Mouse (Mus musculus) kidney, embryonic 16.5 days (tissue): Measurements from ENCODE around the gene Mdfic. TPM values are rescaled to one million over a fixed set of nuclear protein-coding genes. Genes with fewer than 3 reads are reported as not detected.
"Not testable (repeated sequence)": the region's sequence is repeated elsewhere in the genome, so short reads cannot be mapped to it uniquely, and the experiment has no call there.

Source experiments
- ATAC-seq: fragments of 200-750 bp; cut with Nextera tagmentation; 2 replicates; pipeline ENCODE4 v1.8.0; 2017; ENCODE audit warnings: moderate TSS enrichment; ENCODE audit not compliant: low FRiP score, low TSS enrichment
- H3K27ac ChIP-seq: fragments of 300-500 bp; sonication (generic); 2 replicates; pipeline ENCODE4 v1.5.1; 2014; ENCODE audit warnings: low read length
- H3K27me3 ChIP-seq: fragments of 300-500 bp; sonication (generic); 2 replicates; pipeline ENCODE4 v1.6.1; 2014; ENCODE audit warnings: low read length, control low read depth, mixed read lengths; ENCODE audit not compliant: insufficient read depth
- H3K36me3 ChIP-seq: fragments of 300-500 bp; sonication (generic); 2 replicates; pipeline ENCODE4 v1.6.1; 2014; ENCODE audit warnings: low read length, control low read depth, mixed read lengths; ENCODE audit not compliant: insufficient read depth
- H3K4me1 ChIP-seq: fragments of 300-500 bp; sonication (generic); 2 replicates; pipeline ENCODE4 v1.6.1; 2014; ENCODE audit warnings: low read length, control low read depth, mixed read lengths; ENCODE audit not compliant: insufficient read depth
- H3K4me2 ChIP-seq: fragments of 300-500 bp; sonication (generic); replicated peaks from 2 replicates; pipeline ENCODE4 v1.6.1; 2014; ENCODE audit warnings: low read depth, low read length
- H3K4me3 ChIP-seq: fragments of 300-500 bp; sonication (generic); 2 replicates; pipeline ENCODE4 v1.5.1; 2014; ENCODE audit warnings: mild to moderate bottlenecking, low read length
- H3K9ac ChIP-seq: fragments of 300-500 bp; sonication (generic); replicated peaks from 2 replicates; pipeline ENCODE4 v1.6.1; 2014; ENCODE audit warnings: low read length
- H3K9me3 ChIP-seq: fragments of 300-500 bp; sonication (generic); 2 replicates; pipeline ENCODE4 v1.6.1; 2016; ENCODE audit warnings: low read length, control low read depth
- WGBS: fragments of 180-500 bp; shearing (Covaris S2); extraction: QIAGEN DNeasy Blood & Tissue Kit; methylation state at CpG from one replicate; pipeline ENCODE4 v1.1.7; 2014; 5-methylcytosine and 5-hydroxymethylcytosine counted together
- polyA plus RNA-seq: library from polyadenylated mRNA; unstranded; fragments of >200 nt; fragmentation: Nextera tagmentation; extraction: Ambion mirVana; gene quantifications from 2 replicates; pipeline ENCODE4 v1.2.1, GENCODE M21; 2015

Mdfic gene
- 5.3 and 5.7 TPM in 2 replicates for polyA plus RNA-seq

- peak within 1 kb of the TSS; percentile 92 for H3K9ac ChIP-seq
- H3K36me3 ChIP-seq = no peaks in the 10 kb centered on the region
- no peaks in the 10 kb centered on the region for H3K9me3 ChIP-seq
- WGBS = under 1% methylated on average over 16 of the region's 16 CpGs
- H3K4me1 ChIP-seq = peaks cover 8% of the 10 kb centered on the region; the same call in 1 of the 2 replicates
- ATAC-seq = peak; percentile 79
- peak within 1 kb of the TSS; percentile 86 for H3K4me2 ChIP-seq
- H3K27me3 ChIP-seq = no peaks in the 10 kb centered on the region
- H3K27ac ChIP-seq = peak within 1 kb of the TSS; percentile 79
- H3K4me3 ChIP-seq = peak within 1 kb of the TSS; percentile 82
Measured at GRCm38 (mm10) chr6:15720461-15720817, at the start of gene Mdfic. Gene Mdfic (plus strand): TSS chr6:15720661.

DNA sequence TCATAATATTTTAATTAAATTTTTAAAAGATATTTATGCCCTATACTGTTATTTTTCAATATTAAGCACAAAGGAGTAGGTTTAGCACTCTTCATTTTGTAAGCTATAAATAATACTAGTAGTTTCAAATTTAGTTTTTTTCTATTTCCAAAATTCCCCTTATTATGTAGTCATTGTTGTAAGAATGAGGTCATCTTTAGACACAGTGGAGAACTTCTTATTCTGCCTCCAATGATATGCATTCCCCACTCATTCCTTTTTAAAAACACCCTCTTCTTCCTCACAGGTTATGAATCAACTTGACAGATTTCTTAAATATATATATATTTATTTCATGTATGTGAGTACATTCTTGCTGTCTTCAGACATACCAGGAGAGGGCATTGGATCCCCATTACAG is 49.1 kb upstream of the Mdfic start:
- Histone ChIP-seq H3K36me3 (no peaks in the 10 kb centered on the region), H3K4me3 (no peak overlapping the region), H3K4me2 (no peak overlapping the region), H3K9ac (no peak overlapping the region), H3K27me3 (no peaks in the 10 kb centered on the region), H3K4me1 (no peaks in the 10 kb centered on the region), H3K9me3 (no peaks in the 10 kb centered on the region), H3K27ac (no peak overlapping the region)
- no peak for ATAC-seq

DNA sequence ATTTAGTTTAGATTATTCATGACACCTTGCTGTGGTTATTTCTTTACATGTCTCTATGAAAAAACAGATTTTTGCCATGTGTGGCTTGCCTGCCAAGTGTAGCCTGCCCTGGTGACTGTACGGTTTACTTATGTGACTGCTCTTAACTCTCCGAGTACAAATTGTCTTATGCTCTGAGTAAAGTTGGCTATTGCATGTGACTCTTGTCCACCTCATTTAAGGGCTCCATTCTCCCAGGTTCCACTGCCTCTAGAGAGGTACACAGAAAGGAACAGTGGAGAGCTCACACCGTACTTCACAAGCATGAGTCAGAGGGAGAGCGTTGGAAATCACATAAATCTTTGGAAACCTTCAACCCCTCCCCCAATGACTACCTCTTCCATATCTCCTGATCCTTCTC is 10.4 kb upstream of the Mdfic start:
- Histone ChIP-seq H3K27ac (no peak overlapping the region), H3K9me3 (no peaks in the 10 kb centered on the region), H3K4me3 (no peak overlapping the region), H3K9ac (no peak overlapping the region), H3K36me3 (no peaks in the 10 kb centered on the region), H3K4me1 (no peaks in the 10 kb centered on the region), H3K27me3 (no peaks in the 10 kb centered on the region), H3K4me2 (no peak overlapping the region)
- no peak for ATAC-seq
- 86% methylated on average over 4 of the region's 4 CpGs for WGBS

- no peak for ATAC-seq
- Histone ChIP-seq H3K4me1 (no peaks in the 10 kb centered on the region), H3K27ac (no peak overlapping the region), H3K4me2 (no peak overlapping the region), H3K9ac (no peak overlapping the region), H3K36me3 (no peaks in the 10 kb centered on the region), H3K9me3 (no peaks in the 10 kb centered on the region), H3K4me3 (no peak overlapping the region), H3K27me3 (no peaks in the 10 kb centered on the region)
- WGBS = 90% methylated on average over 7 of the region's 7 CpGs
Measured at GRCm38 (mm10) chr6:15710706-15711105, 9.8 kb upstream of the Mdfic start.

GRCm38 (mm10) chr6:15712860-15713385 is 7.5 kb upstream of the Mdfic start:
- no peaks in the 10 kb centered on the region for H3K27me3 ChIP-seq
- no peaks in the 10 kb centered on the region for H3K9me3 ChIP-seq
- no peak overlapping the region for H3K27ac ChIP-seq
- H3K4me2 ChIP-seq = no peak overlapping the region
- no peak overlapping the region for H3K4me3 ChIP-seq
- no peaks in the 10 kb centered on the region for H3K36me3 ChIP-seq
- no peak for ATAC-seq
- H3K4me1 ChIP-seq = no peaks in the 10 kb centered on the region
- no peak overlapping the region for H3K9ac ChIP-seq
- 60% methylated on average over 2 of the region's 2 CpGs for WGBS

DNA sequence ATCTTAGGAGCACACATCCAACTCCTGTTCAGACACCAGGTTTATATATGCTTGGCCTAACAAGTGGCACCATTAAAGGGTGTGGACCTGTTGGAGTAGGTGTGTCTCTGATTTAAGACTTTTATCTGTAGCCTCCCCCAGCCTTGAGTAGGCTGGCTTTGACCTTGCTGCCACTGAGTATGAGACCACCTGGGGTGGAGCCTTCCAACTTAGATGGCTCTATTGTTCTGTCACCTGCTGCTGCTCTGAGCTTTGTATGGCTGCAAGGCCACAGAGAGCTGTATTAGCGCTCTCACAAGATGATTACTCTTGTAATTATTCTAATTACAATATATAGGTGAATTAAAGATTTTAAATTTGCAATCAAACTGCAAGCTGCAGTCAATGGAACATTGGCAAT is 6.4 kb upstream of the Mdfic start:
- not testable (repeated sequence) for H3K27me3 ChIP-seq, H3K27ac ChIP-seq, H3K4me3 ChIP-seq, H3K36me3 ChIP-seq, H3K4me2 ChIP-seq, ATAC-seq, H3K9me3 ChIP-seq, H3K4me1 ChIP-seq, H3K9ac ChIP-seq
- 93% methylated on average over 1 of the region's 1 CpGs for WGBS

DNA sequence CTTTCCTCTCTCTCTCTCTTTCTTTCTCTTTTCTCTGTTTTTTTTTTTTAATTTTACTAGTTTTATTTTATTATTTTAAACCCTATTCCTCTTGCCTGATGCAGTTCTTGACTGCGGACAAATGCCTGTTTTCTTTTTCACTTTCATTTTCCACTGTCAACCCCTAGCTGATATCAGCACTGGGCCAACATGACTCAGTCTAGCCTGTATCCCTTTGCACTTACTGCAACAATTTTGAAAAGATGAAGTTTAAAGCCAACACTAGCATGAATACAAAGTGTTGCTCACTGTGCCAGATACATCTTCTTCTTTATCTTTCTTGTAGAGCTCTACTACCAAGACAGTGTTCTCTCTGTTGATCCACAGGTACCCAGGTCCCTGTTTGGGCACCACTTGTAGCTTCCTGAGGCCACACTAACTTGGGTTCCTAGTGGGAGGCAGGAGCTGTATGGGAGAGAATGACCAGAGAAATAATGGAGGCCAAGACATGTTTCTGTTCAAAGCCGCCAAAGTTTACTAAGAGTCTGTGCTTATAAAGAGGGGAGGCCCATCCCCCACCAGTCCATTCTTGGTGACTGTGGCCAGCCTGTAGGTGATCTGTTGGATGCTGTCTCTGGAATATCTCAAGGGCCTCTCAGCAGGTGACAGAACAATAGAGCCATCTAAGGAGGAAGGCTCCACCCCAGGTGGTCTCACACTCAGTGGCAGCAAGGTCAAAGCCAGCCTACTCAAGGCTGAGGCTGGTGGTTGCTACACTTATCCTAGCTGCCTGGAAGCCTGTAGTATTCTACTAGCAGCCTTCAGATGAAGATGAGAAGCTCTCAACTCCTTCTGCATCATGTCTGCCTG is 5.2 kb upstream of the Mdfic start:
- no peak for ATAC-seq
- Histone ChIP-seq H3K36me3 (no peaks in the 10 kb centered on the region), H3K9ac (no peak overlapping the region), H3K4me1 (no peaks in the 10 kb centered on the region), H3K27ac (no peak overlapping the region), H3K4me2 (no peak overlapping the region), H3K27me3 (no peaks in the 10 kb centered on the region), H3K4me3 (no peak overlapping the region), H3K9me3 (no peaks in the 10 kb centered on the region)
- 89% methylated on average over 2 of the region's 2 CpGs for WGBS

DNA sequence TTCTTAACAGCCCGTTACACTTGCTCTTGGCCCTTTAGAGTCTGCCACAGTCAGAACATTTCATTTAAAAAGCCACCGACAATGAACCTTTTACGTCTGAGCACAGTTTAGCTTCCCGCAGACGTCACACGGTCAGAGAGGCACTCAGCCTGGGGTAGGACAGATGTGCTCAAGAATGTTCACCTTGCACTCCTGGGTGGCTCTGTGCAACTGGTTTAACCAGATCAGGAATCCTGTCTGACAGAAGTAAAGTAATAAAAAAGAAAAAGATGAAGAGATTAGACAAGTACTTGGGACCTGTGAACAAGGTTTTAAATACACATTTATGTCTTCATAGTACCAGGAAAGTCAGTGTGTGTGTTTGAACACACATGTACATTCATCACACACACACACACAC is 542 bp upstream of the Mdfic start:
- WGBS = 68% methylated on average over 6 of the region's 6 CpGs
- no peak overlapping the region for H3K9ac ChIP-seq
- H3K4me1 ChIP-seq = peaks cover 8% of the 10 kb centered on the region; the same call in 1 of the 2 replicates
- no peaks in the 10 kb centered on the region for H3K27me3 ChIP-seq
- no peak for ATAC-seq
- peak overlapping the region; percentile 79; the same call in 1 of the 2 replicates for H3K27ac ChIP-seq
- no peak overlapping the region for H3K4me3 ChIP-seq
- H3K4me2 ChIP-seq = no peak overlapping the region
- H3K9me3 ChIP-seq = no peaks in the 10 kb centered on the region
- H3K36me3 ChIP-seq = no peaks in the 10 kb centered on the region

DNA sequence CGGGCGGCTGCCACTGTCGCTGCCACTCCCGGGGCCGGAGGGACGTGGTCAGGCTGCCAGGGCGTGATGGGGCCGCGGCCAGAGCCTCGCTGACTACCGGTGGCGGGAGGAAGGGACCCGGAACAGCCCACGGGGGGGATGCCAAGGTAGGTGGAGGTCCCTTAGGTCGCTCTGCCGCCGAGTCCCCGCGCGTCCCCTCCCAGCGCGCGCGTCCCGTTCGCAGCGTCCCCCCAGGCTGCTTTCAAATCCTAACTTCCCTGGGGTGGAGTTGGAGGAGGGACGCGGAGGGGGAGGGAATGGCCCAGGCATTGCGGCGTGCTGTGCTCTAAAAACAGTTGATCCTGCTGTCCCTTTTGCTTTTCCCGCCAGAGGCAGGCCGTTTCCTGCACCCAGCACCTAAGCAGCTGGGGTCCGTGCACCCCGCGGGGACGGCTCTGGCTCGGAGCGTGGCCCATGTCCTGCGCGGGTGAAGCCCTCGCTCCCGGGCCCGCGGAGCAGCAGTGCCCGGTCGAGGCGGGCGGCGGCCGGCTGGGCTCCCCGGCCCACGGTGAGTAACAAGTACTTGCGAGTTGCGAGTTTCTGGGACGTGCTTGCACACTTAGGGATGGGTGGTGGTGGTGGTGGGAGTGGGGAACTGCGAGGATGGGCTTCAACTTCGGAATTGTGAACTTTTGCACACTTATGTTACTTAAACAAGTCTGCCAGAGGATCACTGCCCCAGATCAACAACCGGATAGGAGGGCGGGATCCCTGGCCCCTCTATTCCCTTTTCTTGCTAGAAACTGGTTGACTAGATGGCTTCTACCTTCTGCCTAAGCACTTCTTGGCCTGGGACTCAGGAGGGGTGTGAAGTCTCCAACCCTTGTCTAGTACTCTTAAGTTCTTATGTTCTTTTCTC is 606 bp downstream of the Mdfic start:
- peak; percentile 86 for ATAC-seq
- WGBS = under 1% methylated on average over 60 of the region's 60 CpGs

More for the DNA sequence above, 606 bp downstream of the Mdfic start:
- Histone ChIP-seq H3K4me1 (peaks cover 8% of the 10 kb centered on the region; the same call in 1 of the 2 replicates), H3K9me3 (no peaks in the 10 kb centered on the region), H3K9ac (peak overlapping the region; percentile 92), H3K27me3 (no peaks in the 10 kb centered on the region), H3K36me3 (no peaks in the 10 kb centered on the region), H3K4me3 (peak overlapping the region; percentile 82), H3K27ac (peak overlapping the region; percentile 79), H3K4me2 (peak overlapping the region; percentile 86)
